Mouse (Mus musculus) cerebellum, postnatal 25 days (tissue): ENCODE results near the gene Ccnt1.
"Not testable (repeated sequence)": the region's sequence is repeated elsewhere in the genome, so short reads cannot be mapped to it uniquely, and the experiment has no call there.

ENCODE experiments used
- DNase-seq, 2 experiments: peaks; one replicate each; pipeline ENCODE4 v3.0.0; 2021; ENCODE audit warnings: mixed read lengths in 2 of 2

Ccnt1 gene

DNA sequence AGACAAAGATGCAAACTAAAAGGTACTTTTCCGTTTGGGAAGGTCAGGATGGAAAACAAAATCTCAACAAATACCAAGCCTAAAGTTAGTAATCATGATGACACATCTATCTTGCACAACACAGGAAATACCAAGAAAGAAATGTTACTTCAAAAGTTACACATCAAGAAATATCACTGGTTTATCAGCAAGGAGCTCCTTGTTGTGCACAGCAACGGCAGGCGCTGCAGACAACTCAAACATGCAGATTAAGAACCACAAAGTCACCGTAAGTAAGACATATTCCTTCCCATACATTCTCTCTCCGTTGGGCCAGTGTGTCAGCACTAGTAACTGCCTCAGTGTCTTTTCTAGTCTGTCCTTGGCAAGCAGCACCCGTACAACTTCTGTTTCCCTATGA, 29.7 kb downstream of the Ccnt1 start:
- no peak for DNase-seq

DNA sequence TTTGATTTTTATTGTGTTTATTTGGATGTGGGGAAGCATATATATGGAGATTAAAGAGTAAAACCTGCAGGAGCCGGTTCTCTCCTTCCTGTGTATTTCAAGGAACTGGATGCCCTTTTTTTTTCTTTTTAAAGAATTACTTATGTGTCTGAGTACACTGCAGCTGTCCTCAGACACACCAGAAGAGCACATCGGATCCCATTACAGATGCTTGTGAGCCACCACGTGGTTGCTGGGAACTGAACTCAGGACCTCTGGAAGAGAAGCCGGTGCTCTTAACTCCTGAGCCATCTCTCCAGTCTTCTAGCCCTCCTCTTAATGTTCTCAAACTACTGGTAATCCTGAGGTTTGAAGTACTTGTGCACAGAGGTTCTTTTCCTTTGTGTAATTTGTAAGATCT, 32.8 kb downstream of the Ccnt1 start:
- no peak for DNase-seq

DNA sequence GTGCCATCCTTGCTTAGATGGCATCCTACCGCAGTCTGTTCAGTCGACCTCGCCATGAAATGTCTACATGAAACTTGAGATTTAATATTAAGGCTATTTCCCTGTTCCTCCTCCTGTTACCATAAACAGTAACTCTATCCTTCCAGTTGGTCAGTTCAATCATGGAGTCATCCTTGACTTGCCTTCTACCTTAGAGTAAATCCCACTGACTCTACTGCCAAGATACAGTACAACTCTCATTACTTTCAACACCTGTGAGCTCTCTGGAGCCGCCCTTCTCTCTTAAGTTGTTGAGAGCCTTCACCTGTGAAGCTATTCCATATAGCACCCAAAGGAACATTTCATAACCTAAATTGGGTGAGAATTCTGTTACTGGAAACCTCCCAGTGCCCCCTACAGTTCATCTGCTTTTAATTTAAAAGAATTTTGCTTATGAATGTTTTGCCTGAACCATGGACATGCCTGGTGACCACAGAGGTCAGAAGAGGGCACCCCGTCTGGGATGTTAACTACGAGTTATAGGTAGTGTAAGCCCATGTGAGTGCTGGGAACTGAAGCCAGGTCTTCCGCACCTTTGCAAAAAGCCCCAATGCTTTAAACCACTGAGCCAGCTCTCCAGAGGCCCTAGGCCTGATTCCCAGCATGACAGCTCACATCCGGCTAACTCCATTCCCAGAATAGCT, 33.8 kb downstream of the Ccnt1 start:
- DNase-seq: no peak

DNA sequence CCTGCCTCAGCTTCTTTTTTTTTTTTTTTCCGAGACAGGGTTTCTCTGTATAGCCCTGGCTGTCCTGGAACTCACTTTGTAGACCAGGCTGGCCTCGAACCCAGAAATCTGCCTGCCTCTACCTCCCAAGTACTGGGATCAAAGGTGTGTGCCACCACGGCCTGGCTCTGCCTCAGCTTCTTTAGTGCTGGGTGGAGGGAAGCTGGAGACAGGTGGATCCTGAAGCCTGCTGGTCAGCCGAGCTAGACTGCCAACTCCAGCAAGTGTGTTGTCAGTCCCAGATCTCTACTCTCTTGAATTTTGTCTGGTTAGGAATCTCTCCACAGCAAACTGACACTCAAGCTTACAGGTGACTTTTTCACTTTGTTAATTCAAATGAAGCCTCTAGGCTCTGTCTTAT, 34.8 kb downstream of the Ccnt1 start:
- no peak for DNase-seq

DNA sequence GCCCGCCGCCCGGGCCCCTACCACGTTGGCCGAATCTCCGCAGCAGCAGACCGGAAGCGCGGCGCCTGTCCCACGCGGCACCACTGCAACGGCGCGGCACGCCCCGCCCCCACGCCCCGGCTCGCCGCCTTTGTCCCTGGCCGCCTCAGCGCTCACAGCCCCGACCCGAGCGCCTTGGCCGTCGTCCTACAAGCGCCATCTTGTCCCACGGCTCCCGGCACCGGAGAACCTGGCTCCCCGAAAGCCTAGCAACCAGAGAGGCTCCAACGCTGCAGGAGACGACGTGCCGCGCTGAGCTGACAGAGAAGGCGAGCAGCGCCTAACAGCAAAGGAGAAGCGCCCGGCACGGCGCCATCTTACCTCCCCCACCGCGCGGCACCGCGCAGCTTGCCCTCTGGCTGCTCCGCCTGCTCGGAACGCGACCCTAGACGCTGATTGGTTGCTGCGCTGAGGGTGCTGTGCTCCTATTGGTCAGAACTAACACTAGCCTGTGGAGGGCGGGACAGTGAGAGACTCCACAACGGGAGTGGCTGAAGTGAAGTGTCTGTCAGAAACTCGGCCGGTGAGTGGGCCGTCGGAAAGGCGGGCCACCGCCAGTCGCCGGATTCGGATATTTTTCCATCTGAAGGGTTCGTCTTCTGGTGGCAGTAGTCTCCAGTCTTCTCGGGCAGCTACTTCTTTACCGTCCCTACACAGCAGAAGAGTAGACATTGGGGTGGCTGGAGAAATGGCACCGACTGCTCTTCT, 36.7 kb downstream of the Ccnt1 start, which contains the start of gene Kansl2:
TSS of gene Kansl2 (minus strand) at position 384 of the 747 bp plus-strand sequence.
- DNase-seq: peak; percentile 98

DNA sequence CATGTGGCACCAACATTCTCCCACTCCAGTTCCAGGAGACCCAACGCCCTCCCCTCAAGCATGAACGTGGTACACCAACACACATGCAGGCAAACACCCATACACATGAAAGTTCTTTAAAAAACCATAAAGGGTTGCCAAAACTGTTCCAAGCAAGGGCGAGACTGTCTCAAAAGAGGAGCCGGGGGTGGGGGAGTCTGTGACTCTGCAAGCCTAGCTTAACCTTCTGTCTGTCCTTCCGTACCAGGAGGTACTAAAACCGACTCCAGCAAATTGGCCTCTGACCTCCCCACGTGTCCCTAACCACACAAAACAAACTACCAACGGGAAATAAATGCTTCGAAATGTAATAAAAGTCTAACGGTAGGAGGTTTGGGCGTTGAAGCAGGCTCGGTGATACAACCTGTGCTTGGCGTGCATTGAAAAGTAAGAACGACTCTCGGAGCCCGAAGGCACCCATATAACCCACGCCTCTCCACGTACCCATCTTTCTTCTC, 37.6 kb downstream of the Ccnt1 start:
- DNase-seq: no peak

DNA sequence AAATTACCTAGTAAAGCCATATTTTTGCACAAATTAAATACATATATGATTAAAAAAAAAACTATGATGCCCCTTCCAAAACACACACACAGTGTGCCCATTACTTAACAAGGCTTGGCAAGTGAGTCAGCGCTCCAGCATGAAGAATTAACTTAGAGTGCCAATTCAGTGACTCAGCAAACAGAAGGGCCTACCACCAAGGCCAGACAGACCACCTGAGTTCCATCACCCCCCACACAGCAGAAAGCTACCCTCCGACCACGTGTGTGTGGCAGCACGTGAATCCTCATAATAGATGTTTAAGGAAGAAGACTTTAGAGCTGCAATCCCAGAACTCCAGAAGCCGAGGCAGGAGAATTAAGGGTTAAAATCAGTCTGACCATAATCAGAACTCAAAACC, 38.4 kb downstream of the Ccnt1 start:
- no peak for DNase-seq

DNA sequence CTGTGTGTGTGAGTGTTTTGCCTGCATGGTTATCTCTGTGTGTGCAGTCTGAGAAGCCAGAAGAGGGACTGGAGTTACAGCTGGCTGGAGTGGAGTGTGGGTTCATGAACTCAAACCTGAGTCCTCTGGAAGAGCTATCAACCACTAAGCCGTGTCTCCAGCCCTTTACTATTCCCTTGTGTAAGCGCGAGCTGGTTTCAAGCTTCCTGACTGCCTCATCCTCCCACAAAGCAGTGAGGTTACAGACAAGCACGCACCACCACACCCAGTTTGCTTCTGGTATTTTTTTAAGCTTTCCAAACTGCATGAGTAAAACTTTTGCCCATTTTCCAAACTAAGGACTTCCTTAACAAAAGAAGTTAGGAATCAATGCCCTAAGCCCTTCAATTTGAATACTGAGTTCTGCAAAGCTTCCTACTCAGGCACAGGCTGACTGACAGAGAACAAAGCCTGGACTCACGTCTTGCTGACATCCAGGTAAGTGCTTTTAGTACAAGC, 42.6 kb downstream of the Ccnt1 start:
- no peak for DNase-seq

DNA sequence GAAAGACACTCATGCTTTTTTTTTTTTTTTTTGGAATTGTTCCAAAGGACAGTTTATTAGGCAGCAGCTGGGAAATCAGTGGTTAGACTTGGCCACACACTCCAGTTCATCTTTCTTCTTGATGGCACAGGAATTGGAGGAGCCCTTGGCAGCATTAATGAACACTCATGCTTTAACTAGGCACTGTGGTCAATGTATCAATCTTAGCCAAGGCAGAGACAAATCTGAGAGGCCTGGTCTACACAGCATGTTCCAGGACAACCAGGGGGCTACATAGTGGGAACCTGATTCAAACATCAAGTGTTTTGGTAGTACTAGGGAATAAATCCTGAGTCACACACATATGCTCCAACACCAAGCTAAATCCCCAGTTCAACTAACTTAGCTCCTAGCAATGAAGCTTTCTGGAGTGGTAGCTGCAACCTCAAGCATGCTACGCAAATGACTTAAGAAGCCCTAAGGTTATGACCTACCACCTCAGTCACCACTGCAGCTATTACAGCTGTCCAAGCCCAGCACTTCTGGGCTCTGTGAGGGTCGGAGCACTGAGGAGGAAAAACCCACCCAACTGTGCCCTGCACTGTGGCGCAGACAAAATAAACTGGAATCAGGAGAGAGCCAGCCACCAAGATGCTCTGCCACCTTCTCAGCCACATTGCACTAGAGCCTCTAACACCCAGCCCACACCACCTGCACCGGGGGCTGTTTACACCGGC, 43.5 kb downstream of the Ccnt1 start:
- no peak for DNase-seq

DNA sequence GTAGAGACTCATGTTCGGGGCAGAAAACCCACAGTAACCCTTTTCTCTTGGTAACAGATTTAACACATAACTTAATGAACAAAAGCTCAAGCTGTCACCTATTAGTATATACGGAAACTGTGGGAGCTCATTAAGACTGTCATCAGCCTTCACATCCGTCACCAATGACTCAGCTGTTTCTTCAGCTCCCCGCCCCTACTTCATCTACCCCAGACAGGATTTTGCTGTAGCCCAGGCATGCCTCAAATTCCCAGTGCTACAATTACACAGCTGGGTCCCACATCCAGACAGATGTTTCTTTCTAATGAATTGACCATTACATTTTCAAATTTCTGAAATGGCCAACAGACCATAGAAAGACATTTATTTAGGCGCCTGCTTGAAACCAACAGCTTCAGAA, 44.7 kb downstream of the Ccnt1 start:
- DNase-seq: no peak

DNA sequence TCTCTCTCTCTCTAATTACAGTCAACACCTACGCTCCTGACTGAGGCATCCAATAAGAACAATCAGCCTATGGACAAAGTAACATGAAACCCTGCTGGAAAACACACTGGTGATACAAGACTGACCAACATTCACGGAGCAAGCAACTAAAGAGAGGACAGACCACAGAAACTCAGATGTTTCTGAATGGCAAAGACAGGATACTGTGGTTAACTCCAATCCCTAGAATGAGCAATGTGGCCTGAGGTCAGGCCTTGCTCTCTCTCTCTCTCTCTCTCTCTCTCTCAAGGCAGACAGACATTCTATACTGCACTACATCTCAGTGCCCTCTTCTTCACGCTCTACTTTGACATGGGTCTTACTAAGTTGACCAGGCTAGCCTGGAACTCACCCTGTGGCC, 49.5 kb downstream of the Ccnt1 start:
- no peak for DNase-seq

DNA sequence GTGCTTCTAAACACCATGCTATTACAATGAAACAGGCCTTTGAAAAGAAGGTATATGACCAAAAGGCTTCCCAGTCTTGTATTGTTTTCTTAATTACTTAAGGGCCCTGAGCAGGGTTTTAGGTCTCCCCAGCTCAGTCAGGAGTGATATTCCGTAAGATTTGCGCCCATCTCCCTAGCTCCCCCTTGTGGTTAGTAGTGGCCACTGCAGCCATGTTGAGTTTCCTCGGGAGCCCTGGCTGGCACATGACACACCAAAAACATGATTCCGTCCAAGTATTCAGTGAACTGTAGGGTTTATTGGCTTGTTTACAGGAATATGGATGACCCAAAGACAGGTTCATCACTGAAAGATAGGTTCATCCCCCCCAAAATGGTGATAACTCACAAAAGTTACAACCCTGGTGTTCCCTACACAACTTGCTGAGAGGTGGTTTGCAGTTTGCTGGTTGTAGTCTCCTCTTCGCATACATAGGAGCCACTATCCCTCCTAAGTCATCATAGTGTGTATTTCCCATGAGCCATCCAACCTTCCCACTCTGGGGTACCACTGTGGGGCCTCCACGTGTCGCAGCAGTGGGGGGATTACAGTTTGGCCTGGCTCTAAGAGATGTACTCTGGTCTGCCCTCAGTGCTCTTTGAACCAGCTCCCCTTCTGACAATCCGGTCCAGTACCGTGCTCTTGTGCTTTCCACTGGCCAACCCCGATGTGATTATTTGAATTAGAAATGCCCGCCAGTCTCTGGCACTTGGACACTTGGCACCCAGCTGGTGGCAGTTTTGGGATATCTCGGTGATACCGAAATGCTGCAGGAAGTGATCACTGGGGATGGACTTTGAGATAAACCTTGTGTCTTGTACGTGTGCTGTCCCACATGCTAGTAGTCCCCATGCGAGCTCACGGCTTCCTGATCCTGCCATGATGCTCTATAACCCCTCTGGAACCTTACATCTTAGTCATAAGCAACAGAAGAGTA, 53.1 kb downstream of the Ccnt1 start:
- DNase-seq: peak; percentile 66 to 77

DNA sequence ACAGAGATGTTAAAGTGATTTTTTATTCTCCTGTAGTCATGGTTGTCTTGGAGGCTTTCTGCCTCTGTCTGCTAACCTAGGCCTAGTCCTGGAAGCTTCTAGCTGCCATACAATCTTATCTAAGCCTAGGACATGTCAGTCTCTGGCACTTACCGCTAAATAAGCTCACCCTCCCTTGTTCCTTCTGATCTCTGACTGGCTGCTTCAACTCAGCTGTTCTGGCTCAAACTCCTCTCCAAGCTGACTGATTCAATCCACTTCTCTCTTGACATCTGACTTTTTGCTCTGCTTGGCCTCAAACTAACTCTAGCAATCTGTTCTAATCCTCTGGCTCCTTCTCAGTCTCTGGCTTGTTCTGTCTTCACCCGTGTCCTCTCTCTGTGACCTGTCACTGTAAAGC, 55.9 kb downstream of the Ccnt1 start:
- DNase-seq: not testable (repeated sequence)

DNA sequence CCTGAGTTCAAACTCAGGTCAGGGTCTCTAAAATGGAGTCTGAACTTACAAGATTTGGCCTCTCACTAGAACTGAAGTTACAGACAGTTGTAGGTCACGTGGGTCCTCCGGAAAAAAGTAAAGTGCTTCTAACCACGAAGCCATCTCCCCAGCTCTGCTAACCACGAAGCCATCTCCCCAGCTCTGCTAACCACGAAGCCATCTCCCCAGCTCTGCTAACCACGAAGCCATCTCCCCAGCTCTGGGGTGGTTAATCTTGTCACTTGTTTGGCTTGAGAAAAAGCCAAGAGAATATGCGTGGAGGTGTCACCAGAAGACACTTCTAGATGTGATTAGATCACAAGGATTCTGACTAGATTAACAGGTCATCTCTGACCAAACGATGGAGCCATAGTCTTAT, 56.6 kb downstream of the Ccnt1 start:
- no peak for DNase-seq

DNA sequence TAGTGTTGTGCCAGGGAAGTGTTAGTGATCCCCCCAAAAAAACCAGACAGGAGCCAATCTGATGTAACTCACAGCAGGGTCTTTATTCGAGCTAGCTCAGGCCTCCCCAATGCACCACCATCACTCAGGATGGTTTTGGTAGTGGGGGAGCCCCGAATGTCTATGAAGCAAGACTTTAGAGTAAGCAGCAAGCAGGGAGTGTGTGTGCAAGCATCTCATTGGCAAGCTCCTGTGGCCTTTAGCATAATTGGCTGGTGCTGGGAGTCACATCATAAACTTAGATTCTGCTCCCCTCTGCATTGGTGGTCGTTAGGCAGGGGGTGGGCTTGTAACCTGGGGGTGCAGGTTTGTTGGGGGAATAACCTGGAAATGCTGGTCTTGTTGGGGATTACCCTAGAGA, 57.0 kb downstream of the Ccnt1 start:
- not testable (repeated sequence) for DNase-seq

DNA sequence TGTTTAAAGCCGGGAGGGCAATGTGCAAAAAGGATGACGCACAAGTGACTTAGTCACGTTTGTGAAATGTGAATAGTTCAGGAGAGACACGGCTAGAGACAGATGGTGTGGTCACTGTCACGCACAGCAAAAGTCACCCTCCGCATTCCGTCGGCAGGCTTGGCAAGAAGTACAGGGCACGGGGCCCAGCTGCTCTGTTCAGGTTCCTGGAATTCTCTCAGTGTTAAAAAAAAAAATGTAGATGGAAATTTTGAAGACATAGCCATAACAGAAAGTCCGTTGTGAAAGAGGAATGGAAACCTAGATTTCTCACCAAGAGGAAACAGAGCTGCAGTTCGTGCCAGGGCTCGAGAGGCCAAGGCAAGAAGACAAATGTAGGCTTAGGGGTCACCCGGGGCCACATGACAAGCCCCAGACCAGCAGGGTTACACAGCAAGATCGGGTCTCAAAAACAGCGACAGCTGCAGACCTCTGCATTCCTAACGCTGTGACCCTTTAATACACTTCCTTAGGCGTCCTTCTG, 57.9 kb downstream of the Ccnt1 start:
- peak; percentile 72 to 83 for DNase-seq

DNA sequence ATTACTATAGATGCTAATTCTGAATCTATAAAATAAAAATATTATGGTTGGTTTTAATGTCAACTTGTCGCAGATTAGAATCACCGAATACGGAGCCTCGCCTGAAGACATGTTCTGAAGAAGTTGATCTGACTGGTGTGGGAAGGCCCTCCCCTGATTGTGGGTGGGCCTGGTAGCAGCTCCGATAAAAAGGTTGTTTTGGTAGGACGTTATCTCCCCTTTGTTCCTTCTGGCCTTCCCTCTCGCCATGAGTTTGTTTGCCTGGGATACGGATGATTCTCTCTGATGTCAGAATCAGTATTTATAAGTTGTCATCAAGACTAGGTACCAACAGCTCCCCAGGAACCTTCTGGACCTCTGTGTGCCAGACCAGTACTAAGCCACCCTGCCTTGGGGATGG, 58.5 kb downstream of the Ccnt1 start:
- DNase-seq: no peak

DNA sequence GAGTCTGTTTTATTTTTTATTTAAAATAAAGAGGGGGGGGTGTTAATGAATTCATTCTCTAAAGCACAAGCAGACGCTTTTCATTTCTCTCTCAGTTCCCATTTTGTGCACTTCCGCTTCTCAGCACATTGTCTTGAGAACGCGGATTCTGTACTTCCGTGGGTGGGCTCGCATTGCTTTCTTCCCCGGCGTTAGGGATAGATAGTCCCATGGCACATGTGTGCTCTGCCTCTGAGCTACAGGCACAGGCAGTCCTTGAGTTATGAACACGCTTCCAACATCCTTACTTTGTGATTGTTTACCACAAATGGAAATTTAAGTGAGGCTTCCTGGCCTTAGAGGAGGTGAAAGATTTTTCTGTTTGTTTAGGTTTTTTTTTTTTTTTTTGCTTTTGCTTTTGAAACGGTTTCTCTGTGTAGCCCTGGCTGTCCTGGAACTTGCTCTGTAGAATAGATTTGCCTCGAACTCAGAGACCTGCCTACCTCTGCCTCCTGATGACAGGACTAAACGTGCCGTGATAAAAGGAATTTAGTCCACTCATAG, 59.3 kb downstream of the Ccnt1 start:
- DNase-seq: no peak

DNA sequence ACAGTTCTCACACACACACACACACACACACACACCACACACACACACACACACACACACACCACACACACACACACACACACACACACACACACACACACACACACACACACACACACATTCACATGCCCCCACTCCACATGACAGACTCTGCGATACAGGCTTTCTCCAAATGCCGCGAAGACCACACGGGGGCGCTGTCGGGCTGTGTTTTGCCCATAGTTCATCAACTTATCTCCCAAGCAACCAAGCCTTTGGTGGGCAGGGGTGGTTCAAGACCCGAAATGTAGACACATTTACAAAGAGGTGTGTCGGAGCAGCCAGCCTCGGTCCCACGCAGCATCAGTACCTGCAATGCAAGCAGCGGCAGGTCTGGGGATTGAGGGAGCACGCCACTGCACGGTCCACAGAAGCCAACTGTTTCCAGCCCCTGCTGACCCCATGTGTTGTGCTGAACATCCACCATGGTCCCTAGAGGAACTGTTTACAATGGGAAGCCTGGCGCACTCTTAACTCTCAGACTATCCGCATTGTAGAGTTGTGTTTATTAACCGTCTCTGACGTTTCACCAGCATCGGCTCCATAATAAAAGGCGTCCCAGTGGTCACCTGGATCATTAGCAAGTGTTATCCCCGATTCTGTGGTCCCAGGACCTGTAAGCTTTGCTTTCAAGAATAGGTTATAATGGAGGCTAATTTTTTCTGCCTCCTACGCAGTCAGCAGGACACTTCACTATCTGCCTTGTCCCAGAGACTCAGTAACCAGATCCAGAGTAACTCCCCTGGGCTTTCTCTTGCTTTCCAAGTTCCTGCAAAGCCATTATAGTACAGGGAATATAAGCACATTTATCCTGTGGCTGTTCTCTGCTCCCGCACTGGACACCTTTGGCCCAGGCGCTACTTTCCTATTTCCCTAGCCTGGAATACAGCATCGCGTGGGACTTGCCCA, 60.0 kb downstream of the Ccnt1 start:
- peak; percentile 82 to 89 for DNase-seq

DNA sequence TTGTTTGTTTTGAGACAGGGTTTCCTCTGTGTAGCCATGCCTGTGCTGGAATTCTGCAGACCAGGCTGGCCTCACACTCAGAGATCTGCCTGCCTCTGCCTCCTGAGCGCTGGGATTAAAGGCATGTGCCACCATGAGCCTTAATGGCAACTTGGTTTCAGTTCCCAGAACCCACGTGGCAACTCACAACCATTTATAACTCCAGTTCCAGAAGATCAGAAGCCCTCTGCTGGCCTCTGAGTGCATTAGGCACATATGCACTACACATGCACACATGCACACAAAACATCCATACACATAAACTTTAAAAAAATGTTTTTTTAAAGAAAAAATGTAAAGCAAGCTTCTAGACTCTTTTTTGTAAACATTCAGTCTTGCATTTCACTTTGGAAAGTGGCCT, 61.3 kb downstream of the Ccnt1 start:
- DNase-seq: no peak

DNA sequence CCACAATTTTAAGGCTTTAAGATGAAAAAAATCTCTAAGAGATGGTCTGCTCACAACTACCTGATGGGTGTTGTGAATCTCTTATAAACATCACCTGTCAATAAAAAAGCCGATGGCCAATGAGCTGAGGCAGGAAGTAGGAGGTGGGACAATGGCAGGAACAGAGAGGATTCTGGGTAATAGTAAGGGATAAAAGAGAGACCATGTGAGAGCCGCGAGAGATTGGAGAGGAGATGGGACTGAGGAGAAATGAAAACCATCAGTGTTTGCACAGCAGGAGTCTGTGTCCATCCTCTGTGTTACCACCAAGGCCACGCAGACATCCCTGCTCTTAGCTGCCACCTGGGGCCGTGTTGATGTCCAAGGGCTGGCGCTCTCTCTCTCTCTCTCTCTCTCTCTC, 63.4 kb downstream of the Ccnt1 start:
- no peak for DNase-seq
